Mouse (Mus musculus): ENCODE data around the gene Dvl2. TPM values are rescaled to one million over a fixed set of nuclear protein-coding genes. Genes with fewer than 3 reads are reported as not detected.
A peak's percentile ranks its signal among the peaks of the same experiment; 100 is the strongest.
"Not testable (repeated sequence)": the region's sequence is repeated elsewhere in the genome, so short reads cannot be mapped to it uniquely, and the experiment has no call there.

Dvl2 gene
- polyA plus RNA-seq, 1 experiment from 2014 or later = 47.3 TPM

- H3K4me1 ChIP-seq (ENCODE audit: control insufficient read depth, insufficient read depth, low read length) = peaks cover 43% of the 10 kb centered on the region
- H3K4me2 ChIP-seq (ENCODE audit: low read depth, severe bottlenecking); DNase-seq (ENCODE audit: low spot score); H3K27me3 ChIP-seq (ENCODE audit: control insufficient read depth, insufficient read depth, low read length); H3K27ac ChIP-seq (replicated peaks; ENCODE audit: low read depth, low read length); H3K36me3 ChIP-seq (ENCODE audit: control insufficient read depth, insufficient read depth, low read length); H3K9me3 ChIP-seq (ENCODE audit: control insufficient read depth, low read length); H3K4me3 ChIP-seq (ENCODE audit: low read depth, low read length); H3K9ac ChIP-seq (ENCODE audit: low read length); ATAC-seq (ENCODE audit: insufficient number of reproducible peaks, low FRiP score, low TSS enrichment, low read depth): not testable (repeated sequence)
- 79% methylated on average over 2 of the region's 2 CpGs for WGBS
Observed at GRCm38 (mm10) chr11:70016177-70016576, 15.8 kb downstream of the Dvl2 start.

- DNase-seq (ENCODE audit: low spot score) = no peak
Observed at GRCm38 (mm10) chr11:70016669-70017068, 16.3 kb downstream of the Dvl2 start, which contains the start of gene Dlg4. Gene Dlg4 (plus strand): TSS chr11:70016942.

GRCm38 (mm10) chr11:70017199-70017767 is 16.9 kb downstream of the Dvl2 start:
- ATAC-seq (ENCODE audit: insufficient number of reproducible peaks, low FRiP score, low TSS enrichment, low read depth) = no peak
- Histone ChIP-seq H3K27me3 (ENCODE audit: control insufficient read depth, insufficient read depth, low read length) (no peaks in the 10 kb centered on the region), H3K9me3 (ENCODE audit: control insufficient read depth, low read length) (no peaks in the 10 kb centered on the region), H3K4me2 (ENCODE audit: low read depth, severe bottlenecking) (peak overlapping the region; percentile 59; the same call in 1 of the 2 replicates), H3K9ac (ENCODE audit: low read length) (no peak overlapping the region; the same call in 1 of the 2 replicates), H3K4me3 (ENCODE audit: low read depth, low read length) (peak overlapping the region; percentile 47; the same call in 1 of the 2 replicates), H3K27ac (replicated peaks; ENCODE audit: low read depth, low read length) (peak overlapping the region; percentile 69; the same call in 1 of the 2 replicates), H3K4me1 (ENCODE audit: control insufficient read depth, insufficient read depth, low read length) (peaks cover 48% of the 10 kb centered on the region), H3K36me3 (ENCODE audit: control insufficient read depth, insufficient read depth, low read length) (peaks cover 2% of the 10 kb centered on the region; the same call in 1 of the 2 replicates)
- 48% methylated on average over 7 of the region's 7 CpGs for WGBS
- no peak for DNase-seq (ENCODE audit: low spot score)

More at GRCm38 (mm10) chr11:70016669-70017068, 16.3 kb downstream of the Dvl2 start, which contains the start of gene Dlg4:
- Histone ChIP-seq H3K4me3 (ENCODE audit: low read depth, low read length) (peak within 1 kb of the TSS; percentile 47; the same call in 1 of the 2 replicates), H3K4me2 (ENCODE audit: low read depth, severe bottlenecking) (peak within 1 kb of the TSS; percentile 59), H3K36me3 (ENCODE audit: control insufficient read depth, insufficient read depth, low read length) (peaks cover 5% of the 10 kb centered on the region), H3K4me1 (ENCODE audit: control insufficient read depth, insufficient read depth, low read length) (peaks cover 43% of the 10 kb centered on the region), H3K27me3 (ENCODE audit: control insufficient read depth, insufficient read depth, low read length) (no peaks in the 10 kb centered on the region), H3K27ac (replicated peaks; ENCODE audit: low read depth, low read length) (peak within 1 kb of the TSS; percentile 69; the same call in 1 of the 2 replicates), H3K9me3 (ENCODE audit: control insufficient read depth, low read length) (no peaks in the 10 kb centered on the region), H3K9ac (ENCODE audit: low read length) (no peak within 1 kb of the TSS; the same call in 1 of the 2 replicates)
- ATAC-seq (ENCODE audit: insufficient number of reproducible peaks, low FRiP score, low TSS enrichment, low read depth) = no peak
- 87% methylated on average over 3 of the region's 3 CpGs for WGBS

GRCm38 (mm10) chr11:70018131-70018990 is 18.0 kb downstream of the Dvl2 start:
- peak; percentile 85 for DNase-seq (ENCODE audit: low spot score)
- H3K4me3 ChIP-seq (ENCODE audit: low read depth, low read length) = peak overlapping the region; percentile 47
- H3K36me3 ChIP-seq (ENCODE audit: control insufficient read depth, insufficient read depth, low read length) = no peaks in the 10 kb centered on the region; the same call in 1 of the 2 replicates
- peak overlapping the region; percentile 59 for H3K4me2 ChIP-seq (ENCODE audit: low read depth, severe bottlenecking)
- WGBS = 1% methylated on average over 25 of the region's 25 CpGs
- H3K27me3 ChIP-seq (ENCODE audit: control insufficient read depth, insufficient read depth, low read length) = no peaks in the 10 kb centered on the region
- H3K27ac ChIP-seq (replicated peaks; ENCODE audit: low read depth, low read length) = peak overlapping the region; percentile 69
- ATAC-seq (ENCODE audit: insufficient number of reproducible peaks, low FRiP score, low TSS enrichment, low read depth) = no peak
- no peaks in the 10 kb centered on the region for H3K9me3 ChIP-seq (ENCODE audit: control insufficient read depth, low read length)
- H3K4me1 ChIP-seq (ENCODE audit: control insufficient read depth, insufficient read depth, low read length) = peaks cover 48% of the 10 kb centered on the region
- peak overlapping the region; percentile 64 for H3K9ac ChIP-seq (ENCODE audit: low read length)

GRCm38 (mm10) chr11:70019495-70020021 is 19.2 kb downstream of the Dvl2 start:
- Histone ChIP-seq H3K27me3 (ENCODE audit: control insufficient read depth, insufficient read depth, low read length) (no peaks in the 10 kb centered on the region), H3K4me1 (ENCODE audit: control insufficient read depth, insufficient read depth, low read length) (peaks cover 48% of the 10 kb centered on the region), H3K9me3 (ENCODE audit: control insufficient read depth, low read length) (no peaks in the 10 kb centered on the region), H3K4me3 (ENCODE audit: low read depth, low read length) (peak overlapping the region; percentile 47), H3K9ac (ENCODE audit: low read length) (no peak overlapping the region), H3K27ac (replicated peaks; ENCODE audit: low read depth, low read length) (peak overlapping the region; percentile 77), H3K36me3 (ENCODE audit: control insufficient read depth, insufficient read depth, low read length) (no peaks in the 10 kb centered on the region), H3K4me2 (ENCODE audit: low read depth, severe bottlenecking) (peak overlapping the region; percentile 59)
- whole genome bisulfite sequencing = 17% methylated on average over 2 of the region's 2 CpGs
- ATAC-seq (ENCODE audit: insufficient number of reproducible peaks, low FRiP score, low TSS enrichment, low read depth) (no peak), DNase-seq (ENCODE audit: low spot score) (no peak)

- H3K4me3 ChIP-seq (ENCODE audit: low read depth, low read length) = peak overlapping the region; percentile 47
- no peaks in the 10 kb centered on the region for H3K27me3 ChIP-seq (ENCODE audit: control insufficient read depth, insufficient read depth, low read length)
- WGBS = 15% methylated on average over 8 of the region's 8 CpGs
- H3K9ac ChIP-seq (ENCODE audit: low read length) = no peak overlapping the region; the same call in 1 of the 2 replicates
- peaks cover 45% of the 10 kb centered on the region for H3K4me1 ChIP-seq (ENCODE audit: control insufficient read depth, insufficient read depth, low read length)
- DNase-seq (ENCODE audit: low spot score) (no peak), ATAC-seq (ENCODE audit: insufficient number of reproducible peaks, low FRiP score, low TSS enrichment, low read depth) (no peak)
- peak overlapping the region; percentile 59 for H3K4me2 ChIP-seq (ENCODE audit: low read depth, severe bottlenecking)
- H3K9me3 ChIP-seq (ENCODE audit: control insufficient read depth, low read length) = no peaks in the 10 kb centered on the region
- peak overlapping the region; percentile 77 for H3K27ac ChIP-seq (replicated peaks; ENCODE audit: low read depth, low read length)
- no peaks in the 10 kb centered on the region for H3K36me3 ChIP-seq (ENCODE audit: control insufficient read depth, insufficient read depth, low read length)
Observed at GRCm38 (mm10) chr11:70020022-70020631, 19.7 kb downstream of the Dvl2 start.

- Histone ChIP-seq H3K4me2 (ENCODE audit: low read depth, severe bottlenecking) (peak overlapping the region; percentile 59), H3K4me1 (ENCODE audit: control insufficient read depth, insufficient read depth, low read length) (peaks cover 50% of the 10 kb centered on the region), H3K9ac (ENCODE audit: low read length) (peak overlapping the region; percentile 19; the same call in 1 of the 2 replicates), H3K27ac (replicated peaks; ENCODE audit: low read depth, low read length) (0 out of 2 replicates have a peak overlapping the region, but pooled peaks have one; percentile 30), H3K36me3 (ENCODE audit: control insufficient read depth, insufficient read depth, low read length) (no peaks in the 10 kb centered on the region), H3K27me3 (ENCODE audit: control insufficient read depth, insufficient read depth, low read length) (no peaks in the 10 kb centered on the region), H3K4me3 (ENCODE audit: low read depth, low read length) (peak overlapping the region; percentile 47), H3K9me3 (ENCODE audit: control insufficient read depth, low read length) (no peaks in the 10 kb centered on the region)
- ATAC-seq (ENCODE audit: insufficient number of reproducible peaks, low FRiP score, low TSS enrichment, low read depth) = peak; percentile 82
- WGBS = 0% methylated on average over 8 of the region's 8 CpGs
- peak; percentile 81 for DNase-seq (ENCODE audit: low spot score)
Observed at GRCm38 (mm10) chr11:70020731-70021263, 20.4 kb downstream of the Dvl2 start.
